Mouse (Mus musculus) megakaryocyte, embryonic 14.5 days (primary cell): Measurements from ENCODE around the gene Gpr176.

ENCODE experiments used
- FLI1 ChIP-seq: IDR thresholded peaks from 2 replicates; pipeline ENCODE4 v1.6.1; 2012; ENCODE audit warnings: low read length, inconsistent platforms, mixed read lengths
- GATA1 ChIP-seq: IDR thresholded peaks from 3 replicates; pipeline ENCODE4 v1.6.1; 2012; ENCODE audit warnings: mixed read lengths, low read length, inconsistent platforms, borderline replicate concordance

DNA sequence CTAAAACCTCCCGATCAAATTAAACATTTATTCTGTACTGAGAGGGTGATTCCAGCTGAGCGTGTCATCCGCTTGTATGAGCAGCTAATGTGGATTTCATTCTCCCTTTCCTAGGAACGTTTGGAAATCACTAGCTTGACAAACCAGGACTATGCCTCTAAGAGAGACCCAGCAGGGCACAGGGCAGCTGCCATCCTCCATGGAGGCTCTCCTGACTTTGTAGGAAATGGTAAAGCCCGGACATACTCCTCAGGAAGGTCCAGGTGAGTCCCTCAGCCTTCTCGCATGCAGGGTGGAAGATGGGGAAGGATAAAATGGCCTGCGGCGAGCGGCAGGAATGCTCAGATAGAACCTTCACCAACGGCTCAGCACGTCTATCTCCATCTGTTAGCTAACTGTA, 39.6 kb upstream of the Gpr176 start:
- TF ChIP-seq GATA1, result no peak
- TF ChIP-seq FLI1, result no peak
